Mouse (Mus musculus) forebrain, embryonic 12.5 days (tissue): ENCODE results near the gene Dlat. TPM values are rescaled to one million over a fixed set of nuclear protein-coding genes. Genes with fewer than 3 reads are reported as not detected.

ENCODE experiments used
- ATAC-seq: fragments of 200-750 bp; cut with Nextera tagmentation; 2 replicates; pipeline ENCODE4 v1.8.0; 2017; ENCODE audit warnings: moderate TSS enrichment; ENCODE audit not compliant: low FRiP score
- H3K27ac ChIP-seq: fragments of 300-500 bp; sonication (generic); 2 replicates; pipeline ENCODE4 v1.5.1; 2016; ENCODE audit warnings: mild to moderate bottlenecking
- H3K27me3 ChIP-seq: fragments of 300-500 bp; sonication (generic); 2 replicates; pipeline ENCODE4 v1.6.1; 2016; ENCODE audit warnings: mild to moderate bottlenecking
- H3K36me3 ChIP-seq: fragments of 300-500 bp; sonication (generic); replicated peaks from 2 replicates; pipeline ENCODE4 v1.6.1; 2016; ENCODE audit warnings: mild to moderate bottlenecking
- H3K4me1 ChIP-seq: fragments of 300-500 bp; sonication (generic); 2 replicates; pipeline ENCODE4 v1.6.1; 2016
- H3K4me2 ChIP-seq: fragments of 300-500 bp; sonication (generic); 2 replicates; pipeline ENCODE4 v1.6.1; 2016; ENCODE audit warnings: mild to moderate bottlenecking, moderate library complexity
- H3K4me3 ChIP-seq: fragments of 300-500 bp; sonication (generic); replicated peaks from 2 replicates; pipeline ENCODE4 v1.5.1; 2016; ENCODE audit warnings: mild to moderate bottlenecking
- H3K9ac ChIP-seq: fragments of 300-500 bp; sonication (generic); 2 replicates; pipeline ENCODE4 v1.6.1; 2016; ENCODE audit warnings: mild to moderate bottlenecking
- H3K9me3 ChIP-seq: fragments of 300-500 bp; sonication (generic); 2 replicates; pipeline ENCODE4 v1.6.1; 2016
- WGBS: fragments of 180-500 bp; shearing (Covaris S2); methylation state at CpG from one replicate; pipeline ENCODE4 v1.1.7; 2016; 5-methylcytosine and 5-hydroxymethylcytosine counted together
- polyA plus RNA-seq: library from polyadenylated mRNA; unstranded; fragments of >200 nt; fragmentation: Nextera tagmentation; extraction: Ambion mirVana; gene quantifications from 2 replicates; pipeline ENCODE4 v1.2.1, GENCODE M21; 2016

Gene Dlat
- polyA plus RNA-seq, 1 experiment from 2014 or later: 48.3 TPM

DNA sequence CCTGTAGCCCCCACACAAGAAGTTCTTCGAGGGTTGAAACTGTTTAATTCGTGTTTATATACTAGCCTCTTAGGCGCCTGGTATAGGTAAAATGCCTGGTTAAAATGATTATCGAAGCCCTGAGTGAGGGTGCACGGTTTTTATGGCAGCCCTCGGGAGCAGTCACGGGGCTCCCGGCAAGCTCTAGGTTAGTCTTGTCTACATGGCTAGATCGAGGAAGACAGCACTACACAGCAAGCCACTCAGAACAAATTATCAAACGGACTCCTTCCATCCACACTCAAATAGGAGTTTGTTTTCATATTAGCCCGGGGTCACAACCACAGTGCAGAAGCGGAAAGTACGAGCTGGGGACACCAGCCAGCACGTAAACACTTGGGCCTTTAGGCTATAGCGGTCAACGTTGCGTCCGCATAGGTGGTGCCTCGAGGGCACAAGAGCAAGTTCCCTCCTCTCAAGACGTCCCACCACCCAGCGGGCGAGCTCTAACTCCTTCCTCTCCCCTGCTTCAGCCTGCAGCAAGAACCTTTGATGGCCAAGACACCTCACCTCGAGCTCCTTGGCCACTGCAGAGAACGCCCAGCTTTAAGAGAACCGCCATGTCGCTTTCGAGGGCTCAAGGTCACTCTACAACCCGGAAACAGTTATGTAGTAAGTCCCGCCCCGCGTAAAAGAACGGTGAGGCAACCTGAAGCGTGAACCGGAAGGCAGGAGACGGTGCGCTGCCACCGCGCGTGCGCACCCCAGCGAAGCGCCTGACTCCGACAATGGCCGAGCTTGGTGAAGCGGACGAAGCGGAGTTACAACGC, 56.2 kb downstream of the Dlat start, which contains the start of the genes Sdhd and Timm8b:
Sdhd (minus strand) TSS at position 624 of the 809 bp plus-strand sequence.
Timm8b (plus strand) TSS at position 722 of the 809 bp plus-strand sequence.
- Histone ChIP-seq H3K4me2 (peak within 1 kb of the TSS; percentile 93), H3K4me1 (peaks cover 25% of the 10 kb centered on the region), H3K4me3 (peak within 1 kb of the TSS; percentile 85), H3K27ac (peak within 1 kb of the TSS; percentile 88), H3K27me3 (no peaks in the 10 kb centered on the region), H3K9me3 (no peaks in the 10 kb centered on the region), H3K9ac (peak within 1 kb of the TSS; percentile 86), H3K36me3 (peaks cover 44% of the 10 kb centered on the region)
- WGBS: 2% methylated on average over 48 of the region's 48 CpGs
- peak; percentile 97 for ATAC-seq

DNA sequence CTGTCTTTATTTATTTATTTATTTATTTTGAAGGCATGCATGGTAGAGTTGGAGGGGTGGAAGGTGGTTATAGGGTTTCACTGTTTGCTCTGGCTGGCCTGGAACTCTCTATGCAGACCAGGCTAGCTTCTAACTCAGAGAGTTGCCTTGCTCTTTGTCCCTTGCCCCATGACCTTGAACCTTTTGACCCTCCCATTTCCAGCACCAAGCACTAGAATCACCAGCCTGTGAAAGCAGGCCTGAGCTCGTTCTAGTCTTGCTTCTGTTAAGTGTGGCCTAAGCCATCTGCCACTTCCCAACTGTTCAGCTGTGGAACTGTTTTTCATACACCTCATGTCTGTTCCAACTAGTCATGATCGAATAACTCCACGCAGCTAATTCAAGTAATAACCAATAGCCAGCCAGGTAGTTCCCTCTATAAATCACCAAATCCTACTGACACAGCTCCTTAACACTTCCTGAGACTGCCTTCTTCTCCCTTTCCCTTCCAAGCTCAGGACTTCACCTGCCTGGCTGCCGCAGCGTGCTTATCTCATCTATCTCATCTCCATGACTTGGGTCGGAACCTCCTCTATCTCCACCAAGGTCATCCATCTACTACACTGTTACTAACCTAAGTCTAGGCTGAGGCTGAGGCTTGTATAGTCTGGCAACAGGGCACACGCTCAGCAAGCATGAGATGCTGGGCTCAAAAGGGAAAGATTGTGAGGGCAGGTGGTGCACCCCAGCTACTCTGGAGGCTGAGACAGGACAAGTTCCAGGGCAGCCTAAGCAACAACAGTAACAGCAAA, 57.3 kb downstream of the Dlat start:
- Histone ChIP-seq H3K27ac (no peak overlapping the region), H3K4me1 (peaks cover 25% of the 10 kb centered on the region), H3K9ac (peak overlapping the region; percentile 86; the same call in 1 of the 2 replicates), H3K4me2 (peak overlapping the region; percentile 93), H3K9me3 (no peaks in the 10 kb centered on the region), H3K36me3 (peaks cover 44% of the 10 kb centered on the region), H3K27me3 (no peaks in the 10 kb centered on the region), H3K4me3 (peak overlapping the region; percentile 85)
- WGBS: 96% methylated on average over 7 of the region's 7 CpGs
- no peak for ATAC-seq

- Histone ChIP-seq H3K4me3 (no peak overlapping the region), H3K27me3 (no peaks in the 10 kb centered on the region), H3K4me2 (no peak overlapping the region), H3K4me1 (peaks cover 25% of the 10 kb centered on the region), H3K9me3 (no peaks in the 10 kb centered on the region), H3K27ac (no peak overlapping the region), H3K36me3 (peaks cover 46% of the 10 kb centered on the region), H3K9ac (no peak overlapping the region)
- no peak for ATAC-seq
- 92% methylated on average over 6 of the region's 6 CpGs for WGBS
These were observed 58.0 kb downstream of the Dlat start for GRCm38 (mm10) chr9:50601536-50601935.

DNA sequence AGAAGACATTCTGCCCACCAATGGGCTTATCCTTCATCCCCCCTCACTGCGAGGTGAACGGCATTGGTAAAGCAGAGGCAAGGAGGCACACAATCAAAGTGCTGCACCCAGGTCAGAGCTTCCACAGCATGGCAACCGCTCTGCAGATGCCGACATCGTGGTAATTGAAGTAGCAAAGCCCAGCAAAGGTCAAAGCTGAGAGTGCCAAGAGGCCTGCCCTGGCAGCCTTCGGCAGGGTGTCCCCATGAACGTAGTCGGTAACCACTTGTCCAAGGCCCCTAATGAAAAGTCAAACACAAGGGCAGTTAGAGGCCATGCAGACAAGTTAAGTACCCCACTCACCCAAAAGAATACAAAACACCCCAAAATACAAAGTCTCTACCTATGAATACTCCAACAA, 62.6 kb downstream of the Dlat start:
- Histone ChIP-seq H3K9me3 (no peaks in the 10 kb centered on the region), H3K9ac (no peak overlapping the region), H3K36me3 (peaks cover 55% of the 10 kb centered on the region), H3K27ac (no peak overlapping the region), H3K4me3 (no peak overlapping the region), H3K27me3 (no peaks in the 10 kb centered on the region), H3K4me2 (no peak overlapping the region), H3K4me1 (peaks cover 5% of the 10 kb centered on the region)
- 97% methylated on average over 8 of the region's 8 CpGs for WGBS
- ATAC-seq: no peak

GRCm38 (mm10) chr9:50594794-50595417, 64.7 kb downstream of the Dlat start:
- no peak overlapping the region for H3K4me2 ChIP-seq
- H3K4me3 ChIP-seq: no peak overlapping the region
- H3K4me1 ChIP-seq: no peaks in the 10 kb centered on the region
- 83% methylated on average over 12 of the region's 12 CpGs for WGBS
- H3K27ac ChIP-seq: no peak overlapping the region
- H3K9ac ChIP-seq: no peak overlapping the region
- no peaks in the 10 kb centered on the region for H3K27me3 ChIP-seq
- H3K9me3 ChIP-seq: no peaks in the 10 kb centered on the region
- no peak for ATAC-seq
- H3K36me3 ChIP-seq: peaks cover 48% of the 10 kb centered on the region

DNA sequence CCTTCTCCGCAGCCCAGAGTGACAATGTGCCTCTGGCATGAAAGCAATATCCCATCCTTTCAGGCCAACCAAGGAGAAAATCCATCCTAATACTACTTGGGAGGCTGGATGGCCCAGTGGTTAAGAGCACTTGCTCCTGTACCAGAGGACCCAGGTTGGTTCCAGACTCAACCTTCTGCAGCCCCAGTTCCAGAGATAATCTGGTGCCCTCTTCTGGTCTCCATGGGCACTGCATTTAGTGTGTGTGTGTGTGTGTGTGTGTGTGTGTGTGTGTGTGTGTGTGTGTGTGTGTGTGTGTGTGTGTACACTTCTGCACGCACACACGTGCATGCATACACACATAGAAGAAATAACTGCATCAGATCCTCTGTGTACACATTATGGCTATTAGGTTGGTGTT, 66.0 kb downstream of the Dlat start:
- no peak for ATAC-seq
- H3K27me3 ChIP-seq: no peaks in the 10 kb centered on the region
- no peaks in the 10 kb centered on the region for H3K9me3 ChIP-seq
- H3K4me1 ChIP-seq: no peaks in the 10 kb centered on the region
- H3K4me2 ChIP-seq: no peak overlapping the region
- H3K9ac ChIP-seq: no peak overlapping the region
- no peak overlapping the region for H3K27ac ChIP-seq
- H3K36me3 ChIP-seq: peaks cover 38% of the 10 kb centered on the region
- 73% methylated on average over 3 of the region's 3 CpGs for WGBS
- no peak overlapping the region for H3K4me3 ChIP-seq

GRCm38 (mm10) chr9:50592955-50593354, 66.6 kb downstream of the Dlat start:
- Histone ChIP-seq H3K27me3 (no peaks in the 10 kb centered on the region), H3K9me3 (no peaks in the 10 kb centered on the region), H3K4me1 (no peaks in the 10 kb centered on the region), H3K9ac (no peak overlapping the region), H3K27ac (no peak overlapping the region), H3K36me3 (peaks cover 32% of the 10 kb centered on the region), H3K4me2 (no peak overlapping the region), H3K4me3 (no peak overlapping the region)
- WGBS: 90% methylated on average over 9 of the region's 9 CpGs
- no peak for ATAC-seq

DNA sequence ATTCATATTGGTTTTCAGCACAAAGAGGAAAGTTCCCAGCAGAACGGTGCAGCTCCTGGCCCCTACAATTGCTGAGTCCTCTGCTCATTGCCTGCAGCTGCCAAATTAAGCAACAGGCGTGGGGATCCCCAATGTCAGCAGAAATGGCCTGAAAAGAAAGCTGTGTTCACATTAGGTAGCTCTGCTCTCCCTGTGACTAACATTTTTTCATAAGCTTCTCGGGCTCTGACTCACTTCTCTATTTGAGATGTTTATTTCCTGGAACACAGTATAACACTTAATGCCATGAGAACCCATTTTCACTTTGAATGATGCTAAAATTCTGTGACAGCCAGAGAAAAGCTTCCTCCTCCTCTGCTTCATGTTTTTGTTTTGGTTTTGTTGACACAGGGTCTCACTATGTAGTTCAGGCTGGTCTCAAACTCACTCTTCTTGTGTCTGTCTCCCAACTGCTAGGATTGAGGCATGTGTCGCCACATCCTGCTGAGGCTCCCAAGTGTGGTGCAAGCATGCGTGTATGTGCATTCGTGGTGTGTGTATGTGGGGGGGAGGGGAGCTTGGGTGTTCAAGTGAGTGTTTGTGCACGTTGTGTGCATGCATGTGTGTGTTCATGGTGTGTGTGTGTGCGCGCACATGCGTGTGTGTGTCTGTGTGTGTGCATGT, 68.6 kb downstream of the Dlat start:
- WGBS: 76% methylated on average over 10 of the region's 10 CpGs
- H3K4me2 ChIP-seq: no peak overlapping the region
- no peak overlapping the region for H3K4me3 ChIP-seq
- ATAC-seq: no peak
- no peak overlapping the region for H3K27ac ChIP-seq
- no peak overlapping the region for H3K9ac ChIP-seq
- H3K9me3 ChIP-seq: no peaks in the 10 kb centered on the region
- H3K36me3 ChIP-seq: peaks cover 13% of the 10 kb centered on the region
- H3K27me3 ChIP-seq: no peaks in the 10 kb centered on the region
- H3K4me1 ChIP-seq: no peaks in the 10 kb centered on the region

DNA sequence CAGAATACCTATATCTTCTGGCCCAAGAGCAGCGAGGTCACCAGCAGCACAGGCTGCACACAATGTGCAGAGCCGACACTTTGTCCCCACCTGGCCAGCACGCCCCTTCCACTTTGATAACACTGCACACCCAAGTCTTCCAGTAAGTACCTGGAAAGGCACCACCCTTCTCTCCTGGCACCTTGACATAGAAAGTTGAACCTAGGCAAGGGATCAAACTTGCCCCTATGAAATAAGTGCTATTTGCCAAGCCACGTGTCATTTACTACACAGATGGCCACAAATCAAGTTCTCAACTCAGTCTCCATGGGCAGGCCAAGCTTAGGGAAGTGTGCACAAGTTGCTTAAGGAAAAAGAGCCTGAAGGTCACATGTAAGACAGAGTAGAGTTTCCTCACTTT, 72.6 kb downstream of the Dlat start:
- H3K9ac ChIP-seq: no peak overlapping the region
- no peaks in the 10 kb centered on the region for H3K36me3 ChIP-seq
- no peak overlapping the region for H3K4me2 ChIP-seq
- no peak overlapping the region for H3K27ac ChIP-seq
- no peaks in the 10 kb centered on the region for H3K27me3 ChIP-seq
- 83% methylated on average over 4 of the region's 4 CpGs for WGBS
- H3K9me3 ChIP-seq: no peaks in the 10 kb centered on the region
- H3K4me3 ChIP-seq: no peak overlapping the region
- ATAC-seq: no peak
- no peaks in the 10 kb centered on the region for H3K4me1 ChIP-seq

DNA sequence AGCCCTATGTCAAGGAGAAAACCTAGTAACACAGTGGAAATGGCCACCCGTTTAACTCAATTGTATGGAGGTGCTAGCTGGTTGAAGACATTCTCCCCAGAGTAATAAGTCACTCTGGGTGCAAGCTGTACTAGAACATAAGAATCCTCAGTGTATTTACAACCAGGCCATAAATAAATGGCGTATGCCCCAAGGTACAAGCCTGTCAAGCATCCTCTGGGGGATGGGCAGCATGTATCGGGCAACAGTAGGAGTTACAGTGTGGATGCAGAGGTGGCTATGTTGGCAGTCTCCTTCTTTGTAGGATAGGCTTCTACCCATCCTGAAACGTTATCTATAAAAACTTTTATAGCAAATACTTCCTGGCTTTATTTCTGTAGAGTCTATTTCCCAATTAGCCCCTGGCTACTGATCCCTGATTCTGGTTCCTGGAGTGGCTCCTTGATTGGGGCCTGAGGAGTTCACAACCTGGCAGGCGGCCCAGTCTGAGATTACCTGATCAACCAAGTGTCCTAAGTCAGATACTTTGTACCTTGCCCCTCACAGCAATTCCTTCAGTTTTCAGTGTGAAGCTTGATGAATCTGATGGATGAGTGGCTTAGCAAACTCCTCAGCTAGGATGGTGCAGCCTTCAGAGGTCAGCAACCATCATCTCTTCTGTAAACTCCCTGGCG, 74.3 kb downstream of the Dlat start:
- 90% methylated on average over 6 of the region's 6 CpGs for WGBS
- no peak for ATAC-seq
- H3K4me3 ChIP-seq: no peak overlapping the region
- no peak overlapping the region for H3K4me2 ChIP-seq
- H3K36me3 ChIP-seq: no peaks in the 10 kb centered on the region
- H3K4me1 ChIP-seq: no peaks in the 10 kb centered on the region
- H3K9me3 ChIP-seq: no peaks in the 10 kb centered on the region
- H3K9ac ChIP-seq: no peak overlapping the region
- H3K27me3 ChIP-seq: no peaks in the 10 kb centered on the region
- H3K27ac ChIP-seq: no peak overlapping the region
